Mouse (Mus musculus): Measurements from ENCODE around the gene Vmn1r120. TPM values are rescaled to one million over a fixed set of nuclear protein-coding genes. Genes with fewer than 3 reads are reported as not detected.
"Not testable (repeated sequence)": the region's sequence is repeated elsewhere in the genome, so short reads cannot be mapped to it uniquely, and the experiment has no call there.

The Vmn1r120 gene
- total RNA-seq (2014; rRNA removed), result not detected in 2 replicates
- polyA plus RNA-seq (2012; rRNA removed), result not detected in 2 replicates

GRCm38 (mm10) chr7:21053684-21054083 lies at the start of gene Vmn1r120:
TSS of gene Vmn1r120 (minus strand) at chr7:21053784.
- not testable (repeated sequence) for H3K79me2 ChIP-seq (ENCODE audit: control insufficient read depth, insufficient read depth, low read length); H3K27me3 ChIP-seq (ENCODE audit: control insufficient read depth, insufficient read depth, low read length); H3K4me3 ChIP-seq (ENCODE audit: insufficient read depth, low read depth, low read length); H3K36me3 ChIP-seq (ENCODE audit: control insufficient read depth, insufficient read depth, low read length); H3K9ac ChIP-seq (ENCODE audit: low read depth, low read length); H3K4me1 ChIP-seq (ENCODE audit: control insufficient read depth, insufficient read depth, low read length); H3K27ac ChIP-seq (replicated peaks; ENCODE audit: insufficient read depth, low read depth, low read length); DNase-seq (ENCODE audit: extremely low read depth, low read depth, low spot score)
- WGBS, result 76% methylated on average over 1 of the region's 1 CpGs

- 62% methylated on average over 5 of the region's 5 CpGs for WGBS
- H3K27ac ChIP-seq (replicated peaks; ENCODE audit: insufficient read depth, low read depth, low read length); H3K9ac ChIP-seq (ENCODE audit: low read depth, low read length): not testable (repeated sequence)
These were observed 44.8 kb upstream of the Vmn1r120 start, which contains the start of gene Vmn1r121 for GRCm38 (mm10) chr7:21098413-21098812. TSS of gene Vmn1r121 (minus strand) at chr7:21098513.

GRCm38 (mm10) chr7:21012355-21012754 lies 41.2 kb downstream of the Vmn1r120 start, which contains the start of gene Vmn1r119:
TSS of gene Vmn1r119 (minus strand) at chr7:21012455.
- not testable (repeated sequence) for H3K9ac ChIP-seq (ENCODE audit: low read depth, low read length); H3K27me3 ChIP-seq (ENCODE audit: control insufficient read depth, insufficient read depth, low read length); H3K4me3 ChIP-seq (ENCODE audit: insufficient read depth, low read depth, low read length)

More at GRCm38 (mm10) chr7:21098413-21098812, 44.8 kb upstream of the Vmn1r120 start, which contains the start of gene Vmn1r121:
- not testable (repeated sequence) for H3K79me2 ChIP-seq (ENCODE audit: control insufficient read depth, insufficient read depth, low read length); H3K4me3 ChIP-seq (ENCODE audit: insufficient read depth, low read depth, low read length); DNase-seq (ENCODE audit: extremely low read depth, low read depth, low spot score); H3K4me1 ChIP-seq (ENCODE audit: control insufficient read depth, insufficient read depth, low read length); H3K36me3 ChIP-seq (ENCODE audit: control insufficient read depth, insufficient read depth, low read length); H3K27me3 ChIP-seq (ENCODE audit: control insufficient read depth, insufficient read depth, low read length)

More at GRCm38 (mm10) chr7:21012355-21012754, 41.2 kb downstream of the Vmn1r120 start, which contains the start of gene Vmn1r119:
- not testable (repeated sequence) for H3K36me3 ChIP-seq (ENCODE audit: control insufficient read depth, insufficient read depth, low read length); H3K79me2 ChIP-seq (ENCODE audit: control insufficient read depth, insufficient read depth, low read length); H3K27ac ChIP-seq (replicated peaks; ENCODE audit: insufficient read depth, low read depth, low read length); DNase-seq (ENCODE audit: extremely low read depth, low read depth, low spot score); H3K4me1 ChIP-seq (ENCODE audit: control insufficient read depth, insufficient read depth, low read length)
- WGBS, result no CpG with 5 or more reads among the region's 2 CpGs

Other genes with a start within 250 kb of the Vmn1r120 start
- not detected in 2 replicates for gene Vmn1r114, start 241.6 kb downstream of the Vmn1r120 start, total RNA-seq (2014; rRNA removed)
- not detected in 2 replicates for gene Vmn1r114, start 241.6 kb downstream of the Vmn1r120 start, polyA plus RNA-seq (2012; rRNA removed)
- gene Vmn1r115, start 208.8 kb downstream of the Vmn1r120 start, total RNA-seq (2014; rRNA removed), result not detected in 2 replicates
- not detected in 2 replicates for gene Vmn1r115, start 208.8 kb downstream of the Vmn1r120 start, polyA plus RNA-seq (2012; rRNA removed)
- gene Vmn1r116, start 181.5 kb downstream of the Vmn1r120 start, total RNA-seq (2014; rRNA removed), result not detected in 2 replicates
- gene Vmn1r116, start 181.5 kb downstream of the Vmn1r120 start, polyA plus RNA-seq (2012; rRNA removed), result not detected in 2 replicates
- gene Vmn1r117, start 169.7 kb downstream of the Vmn1r120 start, total RNA-seq (2014; rRNA removed), result not detected in 2 replicates
- not detected in 2 replicates for gene Vmn1r117, start 169.7 kb downstream of the Vmn1r120 start, polyA plus RNA-seq (2012; rRNA removed)
- gene Vmn1r118, start 141.4 kb downstream of the Vmn1r120 start, total RNA-seq (2014; rRNA removed), result not detected in 2 replicates
- not detected in 2 replicates for gene Vmn1r118, start 141.4 kb downstream of the Vmn1r120 start, polyA plus RNA-seq (2012; rRNA removed)
- gene Vmn1r119, start 41.3 kb downstream of the Vmn1r120 start, total RNA-seq (2014; rRNA removed), result not detected in 2 replicates
- not detected in 2 replicates for gene Vmn1r119, start 41.3 kb downstream of the Vmn1r120 start, polyA plus RNA-seq (2012; rRNA removed)
- gene Vmn1r121, start 44.7 kb upstream of the Vmn1r120 start, total RNA-seq (2014; rRNA removed), result not detected in 2 replicates
- not detected in 2 replicates for gene Vmn1r121, start 44.7 kb upstream of the Vmn1r120 start, polyA plus RNA-seq (2012; rRNA removed)
- not detected in 2 replicates for gene Vmn1r122, start 80.3 kb upstream of the Vmn1r120 start, total RNA-seq (2014; rRNA removed)
- not detected in 2 replicates for gene Vmn1r122, start 80.3 kb upstream of the Vmn1r120 start, polyA plus RNA-seq (2012; rRNA removed)
- not detected in 2 replicates for gene Vmn1r123, start 108.4 kb upstream of the Vmn1r120 start, total RNA-seq (2014; rRNA removed)
- not detected in 2 replicates for gene Vmn1r123, start 108.4 kb upstream of the Vmn1r120 start, polyA plus RNA-seq (2012; rRNA removed)
- not detected in 2 replicates for gene Gm5157, start 136.6 kb upstream of the Vmn1r120 start, total RNA-seq (2014; rRNA removed)
- gene Gm5157, start 136.6 kb upstream of the Vmn1r120 start, polyA plus RNA-seq (2012; rRNA removed), result not detected in 2 replicates
- not detected in 2 replicates for gene Vmn1r124, start 206.8 kb upstream of the Vmn1r120 start, total RNA-seq (2014; rRNA removed)
- gene Vmn1r124, start 206.8 kb upstream of the Vmn1r120 start, polyA plus RNA-seq (2012; rRNA removed), result not detected in 2 replicates
- gene Vmn1r125, start 218.4 kb upstream of the Vmn1r120 start, total RNA-seq (2014; rRNA removed), result not detected in 2 replicates
- gene Vmn1r125, start 218.4 kb upstream of the Vmn1r120 start, polyA plus RNA-seq (2012; rRNA removed), result not detected in 2 replicates
- not detected in 2 replicates for gene Vmn1r126, start 247.7 kb upstream of the Vmn1r120 start, total RNA-seq (2014; rRNA removed)
- gene Vmn1r126, start 247.7 kb upstream of the Vmn1r120 start, polyA plus RNA-seq (2012; rRNA removed), result not detected in 2 replicates

Data from liver, adult 2 months (tissue).